In the genomic region with DNA sequence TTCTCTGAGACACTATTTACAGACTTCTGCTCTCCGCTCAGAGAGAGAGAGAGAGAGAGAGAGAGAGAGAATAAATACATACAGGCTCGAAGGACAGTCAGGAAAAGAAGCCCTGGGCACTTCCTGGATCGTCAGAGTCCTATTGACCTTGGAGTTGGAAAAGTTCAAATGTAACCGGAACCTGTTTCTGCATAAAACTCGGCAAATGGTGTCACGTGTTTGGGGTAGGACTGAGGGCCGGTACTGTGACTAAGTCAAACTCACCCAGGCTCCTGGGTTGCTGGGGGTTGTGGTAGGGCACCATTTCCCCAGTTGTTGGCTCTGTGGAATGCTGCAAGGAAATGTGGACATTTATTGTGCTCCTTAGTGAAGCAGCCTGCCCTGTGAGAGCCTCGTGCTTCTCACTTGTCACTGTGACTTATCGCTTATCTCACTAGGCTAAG, we compare ENCODE assay signal across 13 mouse cellular contexts. TPM values are rescaled to one million over a fixed set of nuclear protein-coding genes. Genes with fewer than 3 reads are reported as not detected.
DNase-seq lines count a peak whose midpoint lies in the region; ATAC-seq lines count a peak whose summit lies in the region.
"Had no signal": no experiment of that assay in that cellular context is flagged by ENCODE, and none has a peak within 500 bp of the region (broad histone marks: within the 10 kb centered on the region; RNA-seq: fewer than 3 reads in every experiment).

No protein-coding gene starts in this region.

- H3K9me3 ChIP-seq in kidney, embryonic 16.5 days (ENCODE audit: low read length) = peaks cover 3% of the 10 kb centered on the region; the same call in 1 of the 2 replicates
- no peaks in the 10 kb centered on the region for H3K9me3 ChIP-seq in heart, embryonic 14.5 days (ENCODE audit: control insufficient read depth, low read length)
- H3K9me3 ChIP-seq in liver, embryonic 16.5 days (replicated peaks; ENCODE audit: control insufficient read depth, low read length) = no peaks in the 10 kb centered on the region

- H3K9ac ChIP-seq in kidney, embryonic 16.5 days (replicated peaks; ENCODE audit: low read length) = no peak overlapping the region
- peak overlapping the region; percentile 82 for H3K9ac ChIP-seq in heart, embryonic 14.5 days (ENCODE audit: low read length)
- H3K9ac ChIP-seq in liver, embryonic 16.5 days (ENCODE audit: low read depth, low read length) = no peak overlapping the region

- H3K36me3 ChIP-seq in kidney, embryonic 16.5 days (ENCODE audit: insufficient read depth, low read length) = no peaks in the 10 kb centered on the region
- peaks cover 18% of the 10 kb centered on the region; the same call in 1 of the 2 replicates for H3K36me3 ChIP-seq in heart, embryonic 14.5 days (ENCODE audit: control insufficient read depth, insufficient read depth, low read length)
- H3K36me3 ChIP-seq in liver, embryonic 16.5 days (ENCODE audit: control insufficient read depth, insufficient read depth) = no peaks in the 10 kb centered on the region

- peaks cover 41% of the 10 kb centered on the region for H3K4me1 ChIP-seq in kidney, embryonic 16.5 days (ENCODE audit: insufficient read depth, low read length)
- H3K4me1 ChIP-seq in heart, embryonic 14.5 days (ENCODE audit: control insufficient read depth in 2 of 2, insufficient read depth in 2 of 2, low read length in 2 of 2) = peaks cover 19 to 45% of the 10 kb centered on the region in 2 experiments
- peaks cover 24% of the 10 kb centered on the region for H3K4me1 ChIP-seq in liver, embryonic 16.5 days (ENCODE audit: control insufficient read depth, low read depth, low read length)

- H3K4me2 ChIP-seq in kidney, embryonic 16.5 days (replicated peaks; ENCODE audit: low read depth, low read length) = no peak overlapping the region
- peak overlapping the region; percentile 66 for H3K4me2 ChIP-seq in heart, embryonic 14.5 days (ENCODE audit: low read length)
- H3K4me2 ChIP-seq in liver, embryonic 16.5 days (ENCODE audit: low read depth, low read length) = 0 out of 2 replicates have a peak overlapping the region, but pooled peaks have one; percentile 67
- H3K4me2 ChIP-seq: midbrain, embryonic 11.5 days had no signal

- WGBS in kidney, embryonic 16.5 days = 23% methylated on average over 9 of the region's 9 CpGs
- 4% methylated on average over 9 of the region's 9 CpGs for WGBS in heart, embryonic 14.5 days
- 20% methylated on average over 9 of the region's 9 CpGs for WGBS in liver, embryonic 16.5 days (ENCODE audit: insufficient replicate concordance)

- no peak overlapping the region for H3K4me3 ChIP-seq in kidney, embryonic 16.5 days (ENCODE audit: low read length)
- peak overlapping the region; percentile 49 to 54 for H3K4me3 ChIP-seq in heart, embryonic 14.5 days (ENCODE audit: control insufficient read depth in 1 of 2, insufficient read depth in 1 of 2, low read depth in 1 of 2, low read length in 2 of 2)
- no peak overlapping the region for H3K4me3 ChIP-seq in liver, embryonic 16.5 days (ENCODE audit: low read depth, low read length)
- H3K4me3 ChIP-seq: left cerebral cortex, adult 2 months had no signal

- H3K27me3 ChIP-seq in kidney, embryonic 16.5 days (ENCODE audit: insufficient read depth, low read length) = no peaks in the 10 kb centered on the region
- no peaks in the 10 kb centered on the region for H3K27me3 ChIP-seq in heart, embryonic 14.5 days (ENCODE audit: control insufficient read depth, insufficient read depth, low read length)
- H3K27me3 ChIP-seq in liver, embryonic 16.5 days (ENCODE audit: control insufficient read depth, insufficient read depth, low read depth, low read length) = no peaks in the 10 kb centered on the region

- no peak overlapping the region for H3K27ac ChIP-seq in kidney, embryonic 16.5 days (ENCODE audit: low read length)
- H3K27ac ChIP-seq in heart, embryonic 14.5 days (replicated peaks in 1 of 2; ENCODE audit: control insufficient read depth in 1 of 2, insufficient read depth in 1 of 2, low read depth in 2 of 2, low read length in 2 of 2) = peak overlapping the region; percentile 91 to 95
- peak overlapping the region; percentile 57; the same call in 1 of the 2 replicates for H3K27ac ChIP-seq in liver, embryonic 16.5 days (ENCODE audit: low read length)
- H3K27ac ChIP-seq: left cerebral cortex, adult 2 months had no signal

- ATAC-seq in kidney, embryonic 16.5 days (ENCODE audit: low FRiP score, low TSS enrichment) = no peak
- no peak for ATAC-seq in heart, embryonic 14.5 days (ENCODE audit: insufficient number of reproducible peaks, insufficient read depth, low FRiP score, low read depth)
- ATAC-seq in liver, embryonic 16.5 days (ENCODE audit: low read depth) = no peak

- peak; percentile 45 to 84 for DNase-seq in adrenal gland, adult (ENCODE audit: inconsistent age in 2 of 2, low spot score in 1 of 2)
- no peak for DNase-seq in adrenal gland, adult 18-20 months (ENCODE audit: low spot score in 2 of 2)
- DNase-seq in kidney, adult 9 months = peak; percentile 40
- no peak for DNase-seq in ovary, postnatal 36 days (ENCODE audit: low spot score)
- no peak for DNase-seq in left cerebral cortex, adult 18-20 months (ENCODE audit: low spot score in 2 of 2)
- DNase-seq: cerebellum, adult 9-11 months had no signal

RNA-seq across cellular contexts. Expression of a gene that starts 1.3 kb away (rescaled TPM):
- under 1 TPM; 0.17 to 0.48 TPM for total RNA-seq in adrenal gland, adult 18-20 months (2021)
- 0.31 and 0.65 TPM in 2 replicates for polyA plus RNA-seq in kidney, embryonic 16.5 days (2015; fragmentation: Nextera tagmentation; extraction: Ambion mirVana)
- polyA plus RNA-seq in heart, embryonic 14.5 days (2014; fragmentation: Nextera tagmentation; extraction: Ambion mirVana) = 22.8 and 25.3 TPM in 2 replicates
- 0.09 and 0.20 TPM in 2 replicates for polyA plus RNA-seq in liver, embryonic 16.5 days (2015; fragmentation: Nextera tagmentation; extraction: Ambion mirVana)
- under 1 TPM; 0.23 to 0.30 TPM for total RNA-seq in left cerebral cortex, adult 18-20 months (2021)

RNA-seq across cellular contexts. Expression of a gene that starts 55.9 kb away (rescaled TPM):
- total RNA-seq in adrenal gland, adult 18-20 months (2021) = under 1 TPM in 1 of 2 experiments, not detected in 1; 0.10 TPM
- polyA plus RNA-seq in kidney, embryonic 16.5 days (2015; fragmentation: Nextera tagmentation; extraction: Ambion mirVana) = 0.73 and 1.2 TPM in 2 replicates
- 0.07 and 0.11 TPM in 2 replicates for polyA plus RNA-seq in heart, embryonic 14.5 days (2014; fragmentation: Nextera tagmentation; extraction: Ambion mirVana)
- polyA plus RNA-seq in liver, embryonic 16.5 days (2015; fragmentation: Nextera tagmentation; extraction: Ambion mirVana) = 0.90 and 0.96 TPM in 2 replicates
- total RNA-seq in left cerebral cortex, adult 18-20 months (2021) = under 1 TPM; 0.16 to 0.30 TPM
- total RNA-seq: hematopoietic stem cell, adult 5-6 weeks; neutrophil, adult 5-6 weeks had no signal

Comparison
In these comparisons a context has a peak if more than half of its experiments do, and no peak if none do; other contexts are left out.
1. DNase-seq: peak in adrenal gland, adult (2 of 2) and kidney, adult 9 months (single experiment); none in adrenal gland, adult 18-20 months (0 of 2), ovary, postnatal 36 days (single experiment) and left cerebral cortex, adult 18-20 months (0 of 2).
2. H3K4me3 ChIP-seq: peak in heart, embryonic 14.5 days (2 of 2); none in kidney, embryonic 16.5 days (single experiment) and liver, embryonic 16.5 days (single experiment).
3. RNA of a gene that starts 1.3 kb away (polyA plus RNA-seq): 22.8 to 25.3 TPM in heart, embryonic 14.5 days; 0.31 to 0.65 TPM in kidney, embryonic 16.5 days and 0.09 to 0.20 TPM in liver, embryonic 16.5 days; every median in the first group is over 10 times any median in the second.